Mouse (Mus musculus) lung, embryonic 14.5 days (tissue): Measurements from ENCODE around the gene Dus1l. TPM values are rescaled to one million over a fixed set of nuclear protein-coding genes. Genes with fewer than 3 reads are reported as not detected.

Experiments used
- ATAC-seq: fragments of 200-750 bp; cut with Nextera tagmentation; 2 replicates; pipeline ENCODE4 v1.8.0; 2017; ENCODE audit warnings: mild to moderate bottlenecking, moderate TSS enrichment, moderate library complexity; ENCODE audit not compliant: insufficient read depth
- DNase-seq: peaks from one replicate; pipeline ENCODE4 v3.0.0-alpha.2; 2015
- H3K27ac ChIP-seq: fragments of 300-500 bp; sonication (generic); 2 replicates; pipeline ENCODE4 v1.5.1; 2014; ENCODE audit warnings: low read depth, mild to moderate bottlenecking, moderate library complexity
- H3K27me3 ChIP-seq: fragments of 300-500 bp; sonication (generic); 2 replicates; pipeline ENCODE4 v1.6.1; 2014; ENCODE audit warnings: low read length, control low read depth; ENCODE audit not compliant: insufficient read depth
- H3K36me3 ChIP-seq: fragments of 300-500 bp; sonication (generic); 2 replicates; pipeline ENCODE4 v1.6.1; 2014; ENCODE audit warnings: control low read depth; ENCODE audit not compliant: insufficient read depth
- H3K4me1 ChIP-seq: fragments of 300-500 bp; sonication (generic); 2 replicates; pipeline ENCODE4 v1.6.1; 2014; ENCODE audit warnings: antibody characterized with exemption, control low read depth; ENCODE audit not compliant: insufficient read depth
- H3K4me2 ChIP-seq: fragments of 300-500 bp; sonication (generic); 2 replicates; pipeline ENCODE4 v1.6.1; 2014; ENCODE audit warnings: mild to moderate bottlenecking
- H3K4me3 ChIP-seq: fragments of 300-500 bp; sonication (generic); 2 replicates; pipeline ENCODE4 v1.5.1; 2014; ENCODE audit warnings: low read depth, low read length
- H3K9ac ChIP-seq: fragments of 300-500 bp; sonication (generic); 2 replicates; pipeline ENCODE4 v1.6.1; 2014
- H3K9me3 ChIP-seq: fragments of 300-500 bp; sonication (generic); 2 replicates; pipeline ENCODE4 v1.6.1; 2016; ENCODE audit warnings: low read depth, low read length, control low read depth
- CTCF ChIP-seq: IDR thresholded peaks from 2 replicates; pipeline ENCODE4 v1.5.1; 2016; ENCODE audit warnings: antibody characterized with exemption, low read depth
- WGBS: fragments of 180-500 bp; shearing (Covaris S2); extraction: QIAGEN DNeasy Blood & Tissue Kit; methylation state at CpG from one replicate; pipeline ENCODE4 v1.1.7; 2014; 5-methylcytosine and 5-hydroxymethylcytosine counted together
- polyA plus RNA-seq: library from polyadenylated mRNA; unstranded; fragments of >200 nt; fragmentation: Nextera tagmentation; extraction: Ambion mirVana; gene quantifications from 2 replicates; pipeline ENCODE4 v1.2.1, GENCODE M21; 2014

Gene Dus1l
- polyA plus RNA-seq, 1 experiment from 2014 or later = 87.4 TPM

DNA sequence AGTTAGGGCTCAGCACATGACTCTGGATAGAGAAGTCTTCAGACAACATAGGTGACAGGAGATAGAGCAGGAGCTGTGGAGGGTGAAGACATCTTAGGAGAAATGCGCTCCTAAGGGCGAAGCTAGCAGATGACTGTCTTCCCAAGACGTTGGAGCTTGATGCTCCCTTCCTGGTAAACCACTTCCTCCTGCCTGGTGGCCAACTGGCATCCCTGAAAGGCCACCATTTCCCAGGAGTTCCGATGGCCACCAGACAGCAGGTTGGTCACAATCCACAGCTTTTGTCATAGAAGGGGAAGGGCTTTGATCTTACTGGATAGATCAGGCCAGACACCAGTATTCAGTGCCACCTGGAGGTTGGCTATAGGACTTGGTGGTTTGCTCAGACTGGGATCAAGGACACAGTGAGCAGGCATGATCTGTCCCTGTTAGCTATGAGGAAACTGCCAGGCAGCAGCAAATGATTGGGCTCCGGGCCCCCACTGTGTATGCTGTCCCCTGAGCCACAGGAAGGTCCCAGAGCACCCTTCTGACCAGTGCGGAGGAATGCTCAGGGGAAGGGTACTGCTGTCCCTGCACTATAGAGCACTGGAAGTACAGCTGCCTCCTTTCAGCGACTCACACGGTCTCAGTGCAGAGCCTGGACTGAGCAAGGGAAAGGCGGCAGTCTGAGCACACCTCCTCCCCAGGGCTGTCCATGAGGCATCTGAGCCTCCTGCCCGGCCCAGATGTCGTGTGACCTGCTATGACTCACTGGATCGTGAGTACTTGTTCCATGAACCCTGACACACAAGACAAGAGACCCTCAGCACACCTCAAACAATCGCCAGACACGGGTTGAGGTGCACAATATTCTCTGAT is 34.2 kb downstream of the Dus1l start:
- no peak for ATAC-seq

DNA sequence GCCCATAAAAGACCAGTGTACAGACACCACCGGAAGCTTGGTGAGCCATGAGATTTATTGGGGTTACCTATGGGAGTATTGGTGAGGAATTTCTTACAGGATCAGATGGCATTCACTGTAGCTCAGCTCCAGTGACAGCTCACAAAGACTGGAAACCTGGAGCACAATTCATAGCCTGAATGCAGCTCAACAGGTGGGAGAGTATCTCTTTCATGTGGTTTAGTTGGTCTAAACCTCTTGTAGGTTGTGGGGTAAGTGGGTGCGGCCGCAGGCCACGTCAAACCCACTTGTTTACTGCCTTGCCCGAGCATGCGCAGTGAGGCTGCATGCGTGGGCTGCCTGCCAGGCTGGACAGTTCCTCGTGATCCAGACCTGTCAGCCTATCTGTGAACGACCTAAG is 36.0 kb downstream of the Dus1l start:
- ATAC-seq (no peak), DNase-seq (no peak)
- Histone ChIP-seq H3K36me3 (no peaks in the 10 kb centered on the region), H3K27me3 (peaks cover 8% of the 10 kb centered on the region; the same call in 1 of the 2 replicates), H3K27ac (no peak overlapping the region), H3K4me2 (no peak overlapping the region), H3K4me3 (no peak overlapping the region), H3K9me3 (peaks cover 7% of the 10 kb centered on the region), H3K4me1 (no peaks in the 10 kb centered on the region), H3K9ac (no peak overlapping the region)
- no peak for TF ChIP-seq CTCF
- WGBS = 79% methylated on average over 9 of the region's 9 CpGs

More for the DNA sequence above, 34.2 kb downstream of the Dus1l start:
- WGBS = 61% methylated on average over 14 of the region's 14 CpGs
- Histone ChIP-seq H3K4me2 (peak overlapping the region; percentile 39; the same call in 1 of the 2 replicates), H3K9me3 (peaks cover 7% of the 10 kb centered on the region; the same call in 1 of the 2 replicates), H3K9ac (no peak overlapping the region), H3K27me3 (peaks cover 8% of the 10 kb centered on the region; the same call in 1 of the 2 replicates), H3K4me3 (no peak overlapping the region), H3K27ac (no peak overlapping the region), H3K36me3 (no peaks in the 10 kb centered on the region), H3K4me1 (no peaks in the 10 kb centered on the region)
- DNase-seq = no peak
- TF ChIP-seq CTCF = no peak

- no peak for DNase-seq
These were observed 44.6 kb downstream of the Dus1l start for GRCm38 (mm10) chr11:120751606-120752005.

GRCm38 (mm10) chr11:120749430-120749829 is 46.8 kb downstream of the Dus1l start:
- no peak overlapping the region for H3K9ac ChIP-seq
- H3K9me3 ChIP-seq = no peaks in the 10 kb centered on the region
- no peak overlapping the region for H3K27ac ChIP-seq
- no peaks in the 10 kb centered on the region for H3K36me3 ChIP-seq
- no peak overlapping the region for H3K4me3 ChIP-seq
- no peak overlapping the region for H3K4me2 ChIP-seq
- no peaks in the 10 kb centered on the region for H3K27me3 ChIP-seq
- DNase-seq = peak; percentile 52
- H3K4me1 ChIP-seq = no peaks in the 10 kb centered on the region
- TF ChIP-seq CTCF = peak; percentile 54
- 59% methylated on average over 8 of the region's 8 CpGs for WGBS
- ATAC-seq = no peak

More at GRCm38 (mm10) chr11:120751606-120752005, 44.6 kb downstream of the Dus1l start:
- Histone ChIP-seq H3K4me1 (no peaks in the 10 kb centered on the region), H3K36me3 (no peaks in the 10 kb centered on the region), H3K27ac (no peak overlapping the region), H3K27me3 (no peaks in the 10 kb centered on the region), H3K4me3 (no peak overlapping the region), H3K9ac (no peak overlapping the region), H3K4me2 (no peak overlapping the region), H3K9me3 (no peaks in the 10 kb centered on the region)
- 43% methylated on average over 4 of the region's 4 CpGs for WGBS
- no peak for TF ChIP-seq CTCF
- no peak for ATAC-seq

GRCm38 (mm10) chr11:120747974-120748373 is 48.2 kb downstream of the Dus1l start:
- 72% methylated on average over 4 of the region's 4 CpGs for WGBS
- Histone ChIP-seq H3K4me2 (no peak overlapping the region), H3K9ac (no peak overlapping the region), H3K36me3 (no peaks in the 10 kb centered on the region), H3K9me3 (no peaks in the 10 kb centered on the region), H3K27ac (no peak overlapping the region), H3K4me3 (no peak overlapping the region), H3K4me1 (no peaks in the 10 kb centered on the region), H3K27me3 (no peaks in the 10 kb centered on the region)
- no peak for ATAC-seq
- TF ChIP-seq CTCF = no peak
- no peak for DNase-seq

GRCm38 (mm10) chr11:120744121-120744701 is 52.0 kb downstream of the Dus1l start:
- peak overlapping the region; percentile 80 for H3K27ac ChIP-seq
- H3K9me3 ChIP-seq = no peaks in the 10 kb centered on the region
- no peak for TF ChIP-seq CTCF
- DNase-seq = peak; percentile 72
- 56% methylated on average over 7 of the region's 7 CpGs for WGBS
- peak; percentile 84 for ATAC-seq
- H3K4me2 ChIP-seq = no peak overlapping the region
- no peaks in the 10 kb centered on the region for H3K4me1 ChIP-seq
- H3K36me3 ChIP-seq = no peaks in the 10 kb centered on the region
- no peak overlapping the region for H3K4me3 ChIP-seq
- no peaks in the 10 kb centered on the region for H3K27me3 ChIP-seq
- H3K9ac ChIP-seq = no peak overlapping the region

GRCm38 (mm10) chr11:120740981-120741380 is 55.2 kb downstream of the Dus1l start:
- no peak for TF ChIP-seq CTCF
- Histone ChIP-seq H3K4me1 (no peaks in the 10 kb centered on the region), H3K9ac (no peak overlapping the region), H3K27ac (no peak overlapping the region), H3K9me3 (no peaks in the 10 kb centered on the region), H3K4me3 (no peak overlapping the region), H3K27me3 (no peaks in the 10 kb centered on the region), H3K4me2 (no peak overlapping the region), H3K36me3 (no peaks in the 10 kb centered on the region)
- no peak for DNase-seq
- ATAC-seq = no peak
- 83% methylated on average over 5 of the region's 5 CpGs for WGBS

Other genes with a start within 250 kb of the Dus1l start
- gene Mcrip1, start 246.7 kb downstream of the Dus1l start, polyA plus RNA-seq = 226 and 229 TPM in 2 replicates
- gene Ppp1r27, start 245.3 kb downstream of the Dus1l start, polyA plus RNA-seq = not detected in 2 replicates
- gene P4hb, start 223.2 kb downstream of the Dus1l start, polyA plus RNA-seq = 872 and 897 TPM in 2 replicates
- gene Arhgdia, start 214.8 kb downstream of the Dus1l start, polyA plus RNA-seq = 717 and 734 TPM in 2 replicates
- 617 and 627 TPM in 2 replicates for gene Alyref, start 198.0 kb downstream of the Dus1l start, polyA plus RNA-seq
- gene Anapc11, start 198.0 kb downstream of the Dus1l start, polyA plus RNA-seq = 229 and 237 TPM in 2 replicates
- gene Npb, start 187.9 kb downstream of the Dus1l start, polyA plus RNA-seq = 0.89 and 1.3 TPM in 2 replicates
- 95.3 and 99.5 TPM in 2 replicates for gene Pcyt2, start 178.5 kb downstream of the Dus1l start, polyA plus RNA-seq
- gene Sirt7, start 171.2 kb downstream of the Dus1l start, polyA plus RNA-seq = 26.1 and 33.1 TPM in 2 replicates
- 25.3 and 28.6 TPM in 2 replicates for gene Mafg, start 162.8 kb downstream of the Dus1l start, polyA plus RNA-seq
- 29.0 and 29.8 TPM in 2 replicates for gene Pycr1, start 152.6 kb downstream of the Dus1l start, polyA plus RNA-seq
- gene Myadml2, start 148.2 kb downstream of the Dus1l start, polyA plus RNA-seq = 1.1 TPM in 1 of 2 replicates, not detected in the other
- 3.9 and 5.3 TPM in 2 replicates for gene Notum, start 135.2 kb downstream of the Dus1l start, polyA plus RNA-seq
- 124 and 130 TPM in 2 replicates for gene Aspscr1, start 123.4 kb downstream of the Dus1l start, polyA plus RNA-seq
- gene Cenpx, start 82.7 kb downstream of the Dus1l start, polyA plus RNA-seq = 168 and 173 TPM in 2 replicates
- gene Lrrc45, start 82.5 kb downstream of the Dus1l start, polyA plus RNA-seq = 44.1 and 46.1 TPM in 2 replicates
- gene Rac3, start 74.9 kb downstream of the Dus1l start, polyA plus RNA-seq = 10.3 and 10.7 TPM in 2 replicates
- gene Dcxr, start 69.1 kb downstream of the Dus1l start, polyA plus RNA-seq = 27.2 and 29.7 TPM in 2 replicates
- gene Cbr2, start 64.3 kb downstream of the Dus1l start, polyA plus RNA-seq = 14.7 and 19.6 TPM in 2 replicates
- gene Hmga1b, start 33.6 kb downstream of the Dus1l start, polyA plus RNA-seq = 5.3 and 7.3 TPM in 2 replicates
- 33.0 and 34.0 TPM in 2 replicates for gene Rfng, start 12.2 kb downstream of the Dus1l start, polyA plus RNA-seq
- 240 and 257 TPM in 2 replicates for gene Gps1, start 12.1 kb downstream of the Dus1l start, polyA plus RNA-seq
- 83.3 and 95.5 TPM in 2 replicates for gene Fasn, start 28.1 kb upstream of the Dus1l start, polyA plus RNA-seq
- 6.3 and 7.2 TPM in 2 replicates for gene Ccdc57, start 136.5 kb upstream of the Dus1l start, polyA plus RNA-seq
- gene Slc16a3, start 152.1 kb upstream of the Dus1l start, polyA plus RNA-seq = 37.7 and 39.3 TPM in 2 replicates
- gene Csnk1d, start 194.9 kb upstream of the Dus1l start, polyA plus RNA-seq = 82.5 and 89.8 TPM in 2 replicates
- 0.26 TPM in 1 of 2 replicates, not detected in the other for gene Cd7, start 243.0 kb upstream of the Dus1l start, polyA plus RNA-seq